Mouse (Mus musculus) neural tube, embryonic 15.5 days (tissue): ENCODE data around the gene Ap3b1. TPM values are rescaled to one million over a fixed set of nuclear protein-coding genes. Genes with fewer than 3 reads are reported as not detected.

Source experiments
- ATAC-seq: fragments of 200-750 bp; cut with Nextera tagmentation; 2 replicates; pipeline ENCODE4 v1.8.0; 2017; ENCODE audit warnings: mild to moderate bottlenecking, moderate TSS enrichment, moderate library complexity; ENCODE audit not compliant: low FRiP score
- H3K27ac ChIP-seq: fragments of 300-500 bp; sonication (generic); replicated peaks from 2 replicates; pipeline ENCODE4 v1.5.1; 2015; ENCODE audit warnings: mild to moderate bottlenecking, inconsistent platforms
- H3K27me3 ChIP-seq: fragments of 300-500 bp; sonication (generic); replicated peaks from 2 replicates; pipeline ENCODE4 v1.6.1; 2015; ENCODE audit warnings: inconsistent platforms
- H3K36me3 ChIP-seq: fragments of 300-500 bp; sonication (generic); 2 replicates; pipeline ENCODE4 v1.6.1; 2015; ENCODE audit warnings: inconsistent platforms
- H3K4me1 ChIP-seq: fragments of 300-500 bp; sonication (generic); 2 replicates; pipeline ENCODE4 v1.6.1; 2015; ENCODE audit warnings: inconsistent platforms
- H3K4me2 ChIP-seq: fragments of 300-500 bp; sonication (generic); 2 replicates; pipeline ENCODE4 v1.6.1; 2015; ENCODE audit warnings: inconsistent platforms, mild to moderate bottlenecking, moderate library complexity
- H3K4me3 ChIP-seq: fragments of 300-500 bp; sonication (generic); replicated peaks from 2 replicates; pipeline ENCODE4 v1.5.1; 2015; ENCODE audit warnings: mild to moderate bottlenecking, inconsistent platforms
- H3K9ac ChIP-seq: fragments of 300-500 bp; sonication (generic); replicated peaks from 2 replicates; pipeline ENCODE4 v1.6.1; 2015; ENCODE audit warnings: mild to moderate bottlenecking, inconsistent platforms
- H3K9me3 ChIP-seq: fragments of 300-500 bp; sonication (generic); replicated peaks from 2 replicates; pipeline ENCODE4 v1.6.1; 2016; ENCODE audit warnings: inconsistent platforms
- WGBS: fragments of 180-500 bp; shearing (Covaris S2); methylation state at CpG from one replicate; pipeline ENCODE4 v1.1.7; 2015; ENCODE audit warnings: mixed read lengths; 5-methylcytosine and 5-hydroxymethylcytosine counted together
- polyA plus RNA-seq: library from polyadenylated mRNA; unstranded; fragments of >200 nt; fragmentation: Nextera tagmentation; extraction: Ambion mirVana; gene quantifications from 2 replicates; pipeline ENCODE4 v1.2.1, GENCODE M21; 2015

Gene Ap3b1
- polyA plus RNA-seq, 1 experiment from 2014 or later, result 27.1 TPM

DNA sequence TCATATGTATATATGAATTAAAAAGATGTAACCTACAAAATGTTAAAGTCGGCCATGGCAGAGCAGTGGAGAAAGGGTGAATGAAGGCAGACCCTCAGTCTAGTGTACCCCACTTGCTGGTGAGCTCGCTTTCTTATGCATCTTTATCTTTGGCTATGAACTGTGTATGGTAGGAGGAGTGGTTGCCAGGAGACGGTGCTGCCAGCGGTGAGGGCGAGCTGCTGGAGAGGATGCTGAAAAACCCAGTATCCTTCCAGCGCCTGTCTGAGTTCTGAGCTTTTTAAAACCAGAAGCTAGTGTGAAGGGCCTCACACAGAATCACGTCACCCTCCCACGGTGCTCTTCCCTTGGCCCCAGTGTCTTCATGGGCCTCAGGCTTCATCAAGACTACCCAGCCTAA is 214.6 kb downstream of the Ap3b1 start:
- Histone ChIP-seq H3K9me3 (no peaks in the 10 kb centered on the region), H3K27ac (no peak overlapping the region), H3K36me3 (no peaks in the 10 kb centered on the region), H3K4me1 (peaks cover 25% of the 10 kb centered on the region), H3K27me3 (peaks cover 61% of the 10 kb centered on the region), H3K4me2 (no peak overlapping the region), H3K4me3 (no peak overlapping the region), H3K9ac (no peak overlapping the region)
- WGBS, result 77% methylated on average over 8 of the region's 8 CpGs
- no peak for ATAC-seq

DNA sequence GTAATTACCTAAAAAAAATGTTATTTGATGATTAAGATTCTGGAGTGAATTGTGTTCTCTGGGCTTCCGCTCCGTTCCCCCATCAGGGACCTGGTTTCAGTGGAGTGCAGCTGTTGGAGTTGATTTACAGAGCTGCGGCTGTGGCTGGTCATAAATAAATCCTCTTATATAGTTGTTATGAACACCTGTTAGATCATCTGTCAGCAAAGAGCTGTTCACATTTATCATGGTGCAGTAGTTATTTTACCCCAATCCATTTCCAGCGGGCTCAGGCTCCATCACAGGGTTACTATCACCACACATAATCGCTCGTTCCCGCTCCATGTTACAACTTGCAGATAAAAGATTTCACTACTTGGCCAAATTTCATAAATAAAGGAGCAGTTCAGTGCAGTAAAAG is 215.1 kb downstream of the Ap3b1 start:
- H3K4me3 ChIP-seq, result no peak overlapping the region
- no peaks in the 10 kb centered on the region for H3K36me3 ChIP-seq
- no peak overlapping the region for H3K4me2 ChIP-seq
- WGBS, result 60% methylated on average over 7 of the region's 7 CpGs
- H3K4me1 ChIP-seq, result peaks cover 25% of the 10 kb centered on the region
- no peak overlapping the region for H3K9ac ChIP-seq
- no peak for ATAC-seq
- no peak overlapping the region for H3K27ac ChIP-seq
- peaks cover 63% of the 10 kb centered on the region for H3K27me3 ChIP-seq
- H3K9me3 ChIP-seq, result no peaks in the 10 kb centered on the region

DNA sequence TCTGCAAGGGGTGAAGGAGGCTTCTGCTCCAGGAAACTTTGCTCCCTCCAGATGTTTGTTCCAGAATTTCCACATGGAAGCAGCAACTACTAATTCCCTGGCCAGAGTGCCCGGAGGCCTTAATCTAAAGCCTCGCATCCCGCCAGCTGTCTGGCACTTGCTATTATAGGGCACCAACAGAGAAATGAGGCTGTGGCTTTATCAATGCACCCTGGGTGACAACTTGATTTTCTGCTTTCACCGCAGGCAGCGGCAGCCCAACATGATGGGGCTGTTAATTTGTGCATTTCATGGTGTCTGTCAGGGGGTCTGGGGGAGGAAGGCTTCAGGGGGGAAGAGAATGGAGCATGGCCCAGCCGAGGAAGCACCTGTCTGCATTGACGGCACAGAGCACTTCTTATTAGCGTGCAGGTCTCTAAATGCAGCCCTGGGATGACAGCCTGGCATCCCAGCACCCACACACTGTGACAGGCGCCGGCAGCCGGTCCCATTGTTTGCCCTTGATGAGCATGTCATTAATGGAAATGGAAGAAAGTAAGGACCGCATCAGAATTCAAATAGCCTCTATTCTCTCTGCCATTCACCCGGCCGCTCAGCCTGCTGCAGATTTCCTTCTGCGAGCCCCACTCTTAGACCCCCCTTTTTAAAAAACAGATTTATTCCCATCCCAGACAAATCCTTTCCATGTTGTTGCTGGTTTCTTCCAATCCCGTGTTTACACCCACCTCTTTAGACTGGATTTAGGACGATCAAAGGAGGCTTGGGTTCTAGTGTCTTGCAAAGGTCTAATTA is 217.0 kb downstream of the Ap3b1 start:
- ATAC-seq, result peak; percentile 49; the same call in 1 of the 2 replicates
- H3K27me3 ChIP-seq, result peaks cover 58% of the 10 kb centered on the region
- WGBS, result 8% methylated on average over 17 of the region's 17 CpGs
- H3K4me1 ChIP-seq, result peaks cover 25% of the 10 kb centered on the region
- H3K4me3 ChIP-seq, result no peak overlapping the region
- no peaks in the 10 kb centered on the region for H3K36me3 ChIP-seq
- peak overlapping the region; percentile 17; the same call in 1 of the 2 replicates for H3K4me2 ChIP-seq
- H3K9me3 ChIP-seq, result no peaks in the 10 kb centered on the region
- no peak overlapping the region for H3K27ac ChIP-seq
- H3K9ac ChIP-seq, result no peak overlapping the region

DNA sequence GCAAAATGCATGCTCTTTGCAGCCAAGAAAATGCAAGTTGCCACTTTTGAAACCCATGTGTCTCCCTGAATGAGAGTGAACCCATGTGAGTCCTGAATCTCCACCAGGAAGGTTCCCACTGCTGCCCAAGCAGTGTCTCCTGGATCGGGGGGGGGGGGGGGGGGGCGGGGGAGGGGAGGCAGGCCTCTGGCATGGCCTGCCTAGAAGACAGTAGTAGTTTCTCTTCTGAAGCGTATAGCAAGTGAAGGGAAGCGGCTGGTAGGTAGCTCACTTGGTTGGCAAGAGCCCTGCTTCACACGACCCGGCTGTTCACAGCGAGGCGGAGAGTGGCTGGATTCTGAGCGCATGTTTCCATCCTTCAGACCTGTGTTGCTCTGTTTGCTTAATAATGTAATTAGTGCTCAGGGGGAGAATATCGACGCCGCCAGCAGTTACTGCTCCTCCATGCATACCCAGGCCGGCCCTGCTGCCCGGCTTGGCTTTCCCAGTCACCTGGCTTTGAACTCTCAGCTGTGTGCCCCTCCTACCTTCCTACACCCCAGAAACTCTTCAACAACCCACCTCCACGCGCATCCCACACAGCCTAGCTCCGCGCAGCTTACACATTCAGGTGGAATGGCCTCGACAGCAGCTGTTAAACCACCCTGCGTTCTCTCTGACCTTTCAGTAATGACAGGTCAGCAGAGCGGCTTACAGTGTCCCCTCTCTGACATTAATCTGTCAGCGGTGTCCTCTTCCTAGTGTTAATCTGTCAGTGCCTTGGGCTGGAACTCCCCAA is 217.8 kb downstream of the Ap3b1 start:
- H3K9me3 ChIP-seq, result no peaks in the 10 kb centered on the region
- H3K9ac ChIP-seq, result no peak overlapping the region
- ATAC-seq, result peak; percentile 27; the same call in 1 of the 2 replicates
- peaks cover 25% of the 10 kb centered on the region for H3K4me1 ChIP-seq
- H3K36me3 ChIP-seq, result no peaks in the 10 kb centered on the region
- H3K27me3 ChIP-seq, result peaks cover 55% of the 10 kb centered on the region
- no peak overlapping the region for H3K27ac ChIP-seq
- peak overlapping the region; percentile 4; the same call in 1 of the 2 replicates for H3K4me2 ChIP-seq
- 11% methylated on average over 21 of the region's 22 CpGs for WGBS
- no peak overlapping the region for H3K4me3 ChIP-seq

DNA sequence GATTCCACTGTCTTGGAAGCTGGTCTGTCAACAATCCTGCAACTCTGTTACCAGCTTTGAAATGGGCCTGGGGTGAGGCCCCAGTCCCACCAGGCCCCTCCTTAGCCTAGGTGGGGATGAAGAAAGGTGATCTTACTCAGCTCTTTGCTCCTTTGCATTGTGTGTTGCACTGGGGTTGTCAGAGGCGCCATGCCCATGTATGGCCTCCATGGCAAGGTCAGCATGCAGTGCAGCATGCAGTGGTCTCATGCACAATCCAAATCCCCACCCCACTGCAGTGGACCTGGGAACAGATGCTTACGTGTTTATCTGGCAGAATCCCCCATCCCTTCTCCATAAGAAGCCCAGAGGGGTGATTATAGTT is 218.4 kb downstream of the Ap3b1 start:
- Histone ChIP-seq H3K9me3 (no peaks in the 10 kb centered on the region), H3K36me3 (no peaks in the 10 kb centered on the region), H3K4me3 (no peak overlapping the region), H3K27ac (no peak overlapping the region), H3K4me2 (no peak overlapping the region), H3K27me3 (peaks cover 57% of the 10 kb centered on the region), H3K9ac (no peak overlapping the region), H3K4me1 (peaks cover 25% of the 10 kb centered on the region)
- ATAC-seq, result no peak
- 49% methylated on average over 2 of the region's 2 CpGs for WGBS

DNA sequence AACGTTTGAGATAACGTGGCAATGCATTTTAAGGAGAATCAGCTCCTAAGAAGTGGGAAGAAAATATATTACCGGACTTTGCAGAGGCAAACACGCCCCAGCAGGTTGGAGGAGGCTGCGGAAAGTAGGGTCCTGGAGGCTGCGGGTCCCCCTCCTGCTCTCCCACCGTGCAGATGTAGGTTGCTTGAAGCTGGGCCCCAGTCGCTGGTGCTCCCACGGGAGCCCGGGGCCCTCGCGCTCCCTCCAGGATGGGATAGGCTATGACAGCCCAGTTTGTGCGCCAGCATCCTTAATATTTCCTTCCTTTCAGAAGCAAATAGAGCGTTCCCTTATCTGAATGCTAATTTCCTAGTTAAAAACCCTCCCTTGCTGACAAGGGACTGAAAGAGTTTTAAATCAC is 236.5 kb downstream of the Ap3b1 start:
- no peaks in the 10 kb centered on the region for H3K9me3 ChIP-seq
- peak; percentile 68; the same call in 1 of the 2 replicates for ATAC-seq
- no peak overlapping the region for H3K27ac ChIP-seq
- H3K27me3 ChIP-seq, result peaks cover 92% of the 10 kb centered on the region
- WGBS, result 3% methylated on average over 14 of the region's 14 CpGs
- peaks cover 20% of the 10 kb centered on the region for H3K4me1 ChIP-seq
- no peak overlapping the region for H3K9ac ChIP-seq
- no peak overlapping the region; the same call in 1 of the 2 replicates for H3K4me3 ChIP-seq
- peak overlapping the region; percentile 59 for H3K4me2 ChIP-seq
- no peaks in the 10 kb centered on the region for H3K36me3 ChIP-seq

DNA sequence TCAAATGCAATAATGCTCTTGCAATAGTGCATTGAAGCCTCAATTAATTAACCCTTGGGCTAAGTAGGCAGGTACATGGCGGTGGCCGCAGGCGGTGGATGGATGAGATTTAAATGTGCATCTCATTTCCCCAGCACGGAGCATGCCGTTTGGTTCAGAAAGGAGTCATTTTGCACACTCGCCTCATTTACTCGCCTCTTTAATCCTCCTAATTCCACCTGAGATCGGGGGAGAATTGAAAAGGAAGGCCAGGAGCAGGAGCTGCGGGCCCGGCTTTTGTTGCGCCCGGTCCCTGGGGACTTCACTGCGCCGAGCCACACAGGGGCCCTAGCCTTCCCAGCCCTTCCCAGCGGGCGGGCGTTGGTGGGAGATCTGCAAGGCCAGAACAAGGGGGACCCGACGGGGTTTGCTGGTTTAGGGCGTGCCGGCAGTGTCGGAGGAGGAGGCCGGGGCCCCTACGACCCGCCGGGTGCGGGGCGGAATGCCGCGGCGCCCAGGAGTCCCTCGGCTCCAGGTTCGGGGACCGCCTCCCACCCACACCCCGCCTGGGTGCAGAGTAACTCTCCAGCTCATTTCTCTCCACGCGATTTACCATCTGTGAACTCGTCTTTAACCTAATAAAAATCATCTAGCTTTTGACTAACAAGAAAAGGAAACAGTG is 237.1 kb downstream of the Ap3b1 start:
- Histone ChIP-seq H3K27ac (peak overlapping the region; percentile 56), H3K9ac (no peak overlapping the region), H3K9me3 (no peaks in the 10 kb centered on the region), H3K4me3 (peak overlapping the region; percentile 29), H3K4me1 (peaks cover 20% of the 10 kb centered on the region), H3K4me2 (peak overlapping the region; percentile 59), H3K27me3 (peaks cover 91% of the 10 kb centered on the region), H3K36me3 (no peaks in the 10 kb centered on the region)
- under 1% methylated on average over 38 of the region's 38 CpGs for WGBS
- ATAC-seq, result peak; percentile 70; the same call in 1 of the 2 replicates

DNA sequence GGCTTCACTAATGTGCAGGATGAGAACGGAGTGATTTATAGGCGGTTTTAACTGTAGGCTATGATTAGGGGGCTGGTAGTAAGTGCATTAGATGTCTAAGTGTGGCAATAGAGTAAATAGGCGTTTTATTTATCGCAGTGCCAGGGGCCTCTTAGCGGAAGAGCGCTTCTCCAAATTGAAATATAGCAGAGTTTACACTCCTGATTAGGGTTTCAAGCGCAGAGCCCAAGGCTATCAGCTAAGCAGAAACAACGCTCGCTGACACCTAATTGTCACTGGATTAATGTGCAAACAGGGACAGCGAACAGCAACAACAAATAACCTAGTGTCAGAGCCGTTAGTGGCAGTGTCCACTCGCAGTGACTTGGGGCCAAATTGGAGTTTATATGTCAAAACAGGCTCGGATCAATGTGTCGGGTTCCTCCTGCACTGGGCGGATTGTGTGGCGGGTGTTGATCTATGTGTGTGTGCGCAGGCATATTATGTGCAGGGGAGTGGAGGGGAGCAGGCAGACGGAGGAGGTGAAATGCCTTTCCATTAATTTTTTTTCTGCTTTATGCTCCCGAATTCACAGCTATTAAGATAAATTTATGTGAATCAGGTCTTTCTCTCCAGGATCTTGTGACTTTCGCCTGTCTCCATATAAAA is 237.8 kb downstream of the Ap3b1 start:
- Histone ChIP-seq H3K27ac (no peak overlapping the region), H3K27me3 (peaks cover 92% of the 10 kb centered on the region), H3K36me3 (no peaks in the 10 kb centered on the region), H3K4me2 (peak overlapping the region; percentile 59), H3K9me3 (no peaks in the 10 kb centered on the region), H3K4me3 (peak overlapping the region; percentile 29), H3K4me1 (peaks cover 20% of the 10 kb centered on the region), H3K9ac (no peak overlapping the region)
- peak; percentile 72 for ATAC-seq
- 7% methylated on average over 20 of the region's 20 CpGs for WGBS

DNA sequence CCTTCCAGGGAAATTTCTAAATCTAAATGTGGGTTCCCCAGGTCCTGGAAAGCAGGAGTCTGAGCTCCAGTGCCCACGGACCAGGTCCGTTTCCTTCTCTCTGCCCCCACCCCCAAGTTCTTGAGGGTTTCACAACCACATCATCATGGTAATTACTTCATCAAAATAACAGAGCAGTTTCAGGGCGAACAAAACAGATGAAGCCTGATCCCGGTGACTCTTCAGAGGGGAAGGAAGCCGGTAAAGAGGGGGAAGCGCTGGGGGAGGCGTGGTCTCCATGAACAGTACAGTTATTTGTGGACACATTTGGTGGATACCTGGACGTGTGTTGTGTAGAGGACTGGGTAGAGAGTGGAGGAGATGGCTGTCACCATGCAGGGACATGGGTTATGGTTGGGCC is 241.0 kb downstream of the Ap3b1 start:
- 44% methylated on average over 8 of the region's 8 CpGs for WGBS

DNA sequence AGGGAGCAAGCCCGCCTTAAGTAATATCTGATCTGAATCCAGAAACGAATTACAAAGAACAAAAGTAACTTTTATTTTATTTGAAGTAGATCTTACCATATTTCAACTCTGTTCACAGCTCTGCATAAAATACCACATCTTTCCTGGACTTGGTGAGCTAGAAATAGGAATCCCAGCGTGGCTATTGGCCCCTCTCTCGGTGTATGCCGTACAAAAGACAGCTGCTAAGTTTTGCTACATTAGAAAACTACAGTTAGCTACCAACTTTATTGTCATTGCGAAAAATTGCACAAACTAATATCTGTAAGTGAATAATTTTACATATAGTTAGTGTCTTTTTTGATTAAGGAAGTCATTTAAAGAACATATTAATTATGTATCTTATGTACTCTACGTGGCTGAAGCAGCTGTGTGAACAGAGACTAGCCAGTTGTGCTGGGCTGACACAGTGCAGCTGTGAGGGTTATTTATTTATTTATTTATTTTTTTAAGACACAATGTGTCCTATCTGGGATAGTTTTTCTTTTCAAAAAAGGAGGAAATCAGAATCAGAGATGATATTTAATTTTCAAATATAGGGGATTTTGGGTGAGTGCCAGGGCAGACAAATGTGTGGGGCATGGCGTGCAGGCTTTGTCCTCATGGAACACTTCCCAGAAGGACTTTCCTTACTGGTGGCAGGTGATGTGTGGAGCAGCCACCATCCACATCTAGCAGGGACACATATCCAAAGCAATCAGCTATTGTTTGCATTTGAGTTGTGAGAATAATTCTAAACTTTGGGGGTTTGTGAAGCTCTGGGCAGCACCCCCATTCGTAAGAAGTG is 248.5 kb downstream of the Ap3b1 start:
- Histone ChIP-seq H3K9ac (no peak overlapping the region), H3K4me3 (no peak overlapping the region), H3K4me2 (no peak overlapping the region), H3K27ac (no peak overlapping the region), H3K36me3 (no peaks in the 10 kb centered on the region), H3K27me3 (peaks cover 73% of the 10 kb centered on the region), H3K9me3 (no peaks in the 10 kb centered on the region), H3K4me1 (peaks cover 16% of the 10 kb centered on the region)
- 74% methylated on average over 9 of the region's 9 CpGs for WGBS
- ATAC-seq, result no peak

More for the DNA sequence above, 241.0 kb downstream of the Ap3b1 start:
- H3K27ac ChIP-seq, result no peak overlapping the region
- H3K4me1 ChIP-seq, result peaks cover 20% of the 10 kb centered on the region
- no peak for ATAC-seq
- no peak overlapping the region for H3K4me2 ChIP-seq
- no peak overlapping the region for H3K4me3 ChIP-seq
- no peaks in the 10 kb centered on the region for H3K36me3 ChIP-seq
- H3K27me3 ChIP-seq, result peaks cover 92% of the 10 kb centered on the region
- no peaks in the 10 kb centered on the region for H3K9me3 ChIP-seq
- H3K9ac ChIP-seq, result no peak overlapping the region

DNA sequence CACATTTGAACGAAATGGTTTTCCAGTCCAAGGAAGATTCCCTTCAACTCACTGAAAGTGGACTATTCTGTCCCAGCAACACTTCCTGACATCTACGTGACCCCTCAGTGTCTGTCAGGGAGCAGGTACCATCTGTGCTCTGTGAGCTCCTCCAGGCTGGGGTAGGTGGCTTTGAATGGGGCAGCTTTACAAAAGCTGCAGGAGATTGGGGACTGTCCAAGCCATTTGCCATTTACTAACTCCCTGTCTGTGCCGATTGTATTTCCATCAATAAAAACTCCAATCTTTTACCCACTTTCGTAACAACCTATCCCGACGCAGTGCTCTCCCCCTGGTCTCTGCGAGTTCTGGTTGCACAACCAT is 249.1 kb downstream of the Ap3b1 start:
- Histone ChIP-seq H3K4me2 (no peak overlapping the region), H3K36me3 (no peaks in the 10 kb centered on the region), H3K27ac (no peak overlapping the region), H3K27me3 (peaks cover 72% of the 10 kb centered on the region), H3K4me1 (peaks cover 16% of the 10 kb centered on the region), H3K4me3 (no peak overlapping the region), H3K9me3 (no peaks in the 10 kb centered on the region), H3K9ac (no peak overlapping the region)
- ATAC-seq, result no peak
- WGBS, result 21% methylated on average over 7 of the region's 7 CpGs
